Mouse (Mus musculus) testis, adult 2 months (tissue): Measurements from ENCODE around the gene Cd19. TPM values are rescaled to one million over a fixed set of nuclear protein-coding genes. Genes with fewer than 3 reads are reported as not detected.

ENCODE experiments used
- H3K27ac ChIP-seq: fragments of 200-500 bp; 2 replicates; pipeline ENCODE4 v1.5.1; 2012; ENCODE audit warnings: low read depth, low read length; ENCODE audit not compliant: control insufficient read depth, insufficient read depth
- H3K27me3 ChIP-seq: fragments of 200-500 bp; 2 replicates; pipeline ENCODE4 v1.6.1; 2012; ENCODE audit warnings: mild to moderate bottlenecking, low read length, moderate library complexity; ENCODE audit not compliant: control insufficient read depth, insufficient read depth
- H3K36me3 ChIP-seq: fragments of 200-500 bp; 2 replicates; pipeline ENCODE4 v1.6.1; 2012; ENCODE audit warnings: mild to moderate bottlenecking, low read length; ENCODE audit not compliant: control insufficient read depth, insufficient read depth
- H3K4me1 ChIP-seq: fragments of 200-500 bp; 2 replicates; pipeline ENCODE4 v1.6.1; 2012; ENCODE audit warnings: low read length; ENCODE audit not compliant: control insufficient read depth, insufficient read depth
- H3K4me3 ChIP-seq: fragments of 200-500 bp; 2 replicates; pipeline ENCODE4 v1.5.1; 2012; ENCODE audit warnings: low read depth, mild to moderate bottlenecking, low read length, moderate library complexity, mixed read lengths; ENCODE audit not compliant: control insufficient read depth
- CTCF ChIP-seq: fragments of 200-500 bp; IDR thresholded peaks from 2 replicates; pipeline ENCODE4 v1.5.1; 2012; ENCODE audit warnings: low read depth, mild to moderate bottlenecking, inconsistent platforms, low read length, moderate library complexity; ENCODE audit not compliant: control insufficient read depth, insufficient read depth, insufficient replicate concordance
- POLR2A ChIP-seq: fragments of 200-500 bp; IDR thresholded peaks from 2 replicates; pipeline ENCODE4 v1.6.1; 2012; ENCODE audit warnings: low read depth, mild to moderate bottlenecking, inconsistent platforms, low read length, moderate library complexity; ENCODE audit not compliant: control insufficient read depth
- polyA plus RNA-seq: library from polyadenylated mRNA; depleted of rRNA; stranded (reverse); fragments of >200 nt; gene quantifications from 2 replicates; pipeline ENCODE4 v1.2.3, GENCODE M21; 2012

Gene Cd19
- polyA plus RNA-seq, 1 experiment = 1.8 TPM

- Histone ChIP-seq H3K4me1 (no peaks in the 10 kb centered on the region), H3K36me3 (no peaks in the 10 kb centered on the region), H3K4me3 (no peak overlapping the region), H3K27me3 (no peaks in the 10 kb centered on the region), H3K27ac (no peak overlapping the region)
- TF ChIP-seq CTCF (no peak), POLR2A (no peak)
Observed at GRCm38 (mm10) chr7:126446217-126446616, 31.5 kb upstream of the Cd19 start.

GRCm38 (mm10) chr7:126445104-126445815 is 30.6 kb upstream of the Cd19 start:
- H3K36me3 ChIP-seq = no peaks in the 10 kb centered on the region
- no peak overlapping the region for H3K27ac ChIP-seq
- TF ChIP-seq POLR2A = no peak
- no peak for TF ChIP-seq CTCF
- H3K4me3 ChIP-seq = no peak overlapping the region
- H3K4me1 ChIP-seq = no peaks in the 10 kb centered on the region
- no peaks in the 10 kb centered on the region for H3K27me3 ChIP-seq

GRCm38 (mm10) chr7:126444536-126444935 is 29.8 kb upstream of the Cd19 start:
- Histone ChIP-seq H3K27ac (no peak overlapping the region), H3K4me3 (no peak overlapping the region), H3K36me3 (no peaks in the 10 kb centered on the region), H3K27me3 (no peaks in the 10 kb centered on the region), H3K4me1 (no peaks in the 10 kb centered on the region)
- TF ChIP-seq POLR2A (no peak), CTCF (no peak)

GRCm38 (mm10) chr7:126443997-126444396 is 29.3 kb upstream of the Cd19 start:
- H3K27ac ChIP-seq = no peak overlapping the region
- TF ChIP-seq CTCF (no peak), POLR2A (no peak)
- no peaks in the 10 kb centered on the region for H3K27me3 ChIP-seq
- H3K36me3 ChIP-seq = no peaks in the 10 kb centered on the region
- H3K4me3 ChIP-seq = no peak overlapping the region
- H3K4me1 ChIP-seq = no peaks in the 10 kb centered on the region

- TF ChIP-seq POLR2A = no peak
- TF ChIP-seq CTCF = no peak
- Histone ChIP-seq H3K27ac (no peak overlapping the region), H3K4me1 (no peaks in the 10 kb centered on the region), H3K4me3 (no peak overlapping the region), H3K27me3 (no peaks in the 10 kb centered on the region), H3K36me3 (no peaks in the 10 kb centered on the region)
Observed at GRCm38 (mm10) chr7:126440134-126440533, 25.4 kb upstream of the Cd19 start.

- no peak overlapping the region for H3K4me3 ChIP-seq
- TF ChIP-seq POLR2A (no peak), CTCF (peak; percentile 90; the same call in 1 of the 2 replicates)
- H3K36me3 ChIP-seq = no peaks in the 10 kb centered on the region
- H3K4me1 ChIP-seq = no peaks in the 10 kb centered on the region
- H3K27me3 ChIP-seq = no peaks in the 10 kb centered on the region
- H3K27ac ChIP-seq = no peak overlapping the region
Observed at GRCm38 (mm10) chr7:126436851-126437250, 22.2 kb upstream of the Cd19 start.

GRCm38 (mm10) chr7:126435801-126436200 is 21.1 kb upstream of the Cd19 start:
- Histone ChIP-seq H3K4me1 (no peaks in the 10 kb centered on the region), H3K27me3 (no peaks in the 10 kb centered on the region), H3K36me3 (no peaks in the 10 kb centered on the region), H3K4me3 (no peak overlapping the region), H3K27ac (no peak overlapping the region)
- no peak for TF ChIP-seq POLR2A
- TF ChIP-seq CTCF = no peak

GRCm38 (mm10) chr7:126434726-126435125 is 20.0 kb upstream of the Cd19 start:
- H3K27me3 ChIP-seq = no peaks in the 10 kb centered on the region
- no peak for TF ChIP-seq CTCF
- TF ChIP-seq POLR2A = no peak
- no peaks in the 10 kb centered on the region for H3K36me3 ChIP-seq
- H3K4me1 ChIP-seq = peaks cover 5% of the 10 kb centered on the region
- no peak overlapping the region for H3K4me3 ChIP-seq
- no peak overlapping the region for H3K27ac ChIP-seq
